In the genomic region with DNA sequence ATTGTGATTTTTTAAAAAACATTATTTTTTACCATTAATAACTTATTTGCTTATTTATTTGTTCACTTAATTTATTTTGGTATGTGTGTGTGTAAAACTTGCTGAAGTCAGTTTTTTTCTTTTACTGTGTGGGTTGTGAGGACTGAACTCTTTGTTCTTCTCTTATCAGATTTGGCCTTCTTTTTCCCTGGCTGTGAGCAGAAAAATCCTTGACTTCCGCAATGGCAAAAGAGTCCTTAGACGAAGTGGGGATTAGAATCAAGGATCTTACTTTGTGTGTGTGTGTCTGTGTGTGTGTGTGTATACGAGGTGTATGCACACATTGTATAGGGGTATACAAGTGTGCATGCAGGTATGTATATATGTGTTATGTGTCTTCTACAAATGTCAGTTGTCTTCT, we compare ENCODE assay signal across 10 mouse cellular contexts.
"Had no signal": no experiment of that assay in that cellular context is flagged by ENCODE, and none has a peak within 500 bp of the region (broad histone marks: within the 10 kb centered on the region; RNA-seq: fewer than 3 reads in every experiment).

No protein-coding gene starts in this region.

- DNase-seq: kidney, postnatal 36 days; layer of hippocampus, postnatal 36 days; liver, embryonic 13.5 days; lung, adult 2 months; lung, postnatal 14 days; lung, postnatal 4 days; midbrain, embryonic 14.5 days; right cerebral cortex, postnatal 4 days; thymus, adult 18-20 months; thymus, postnatal 36 days had no signal
